Mouse (Mus musculus) G1E (cell line): ENCODE data around the gene Wdr47.

Source experiments
- CTCF ChIP-seq: IDR thresholded peaks from 2 replicates; pipeline ENCODE4 v1.5.1; 2012; ENCODE audit warnings: low read depth, low read length, inconsistent platforms, mixed read lengths
- GATA1 ChIP-seq: IDR thresholded peaks from 2 replicates; pipeline ENCODE4 v1.6.1; 2012; ENCODE audit warnings: borderline replicate concordance, low read length, inconsistent platforms, mixed read lengths
- GATA2 ChIP-seq: IDR thresholded peaks from 2 replicates; pipeline ENCODE4 v1.6.1; 2012; ENCODE audit warnings: low read depth, low read length, inconsistent platforms, borderline replicate concordance
- POLR2AphosphoS5 ChIP-seq: IDR thresholded peaks from 2 replicates; pipeline ENCODE4 v1.6.1; 2012; ENCODE audit warnings: low read depth, low read length, inconsistent platforms; ENCODE audit not compliant: insufficient replicate concordance
- TAL1 ChIP-seq: conservative IDR thresholded peaks from 2 replicates; pipeline ENCODE4 v1.6.1; 2012; ENCODE audit warnings: low read depth, low read length, inconsistent platforms, mixed read lengths

DNA sequence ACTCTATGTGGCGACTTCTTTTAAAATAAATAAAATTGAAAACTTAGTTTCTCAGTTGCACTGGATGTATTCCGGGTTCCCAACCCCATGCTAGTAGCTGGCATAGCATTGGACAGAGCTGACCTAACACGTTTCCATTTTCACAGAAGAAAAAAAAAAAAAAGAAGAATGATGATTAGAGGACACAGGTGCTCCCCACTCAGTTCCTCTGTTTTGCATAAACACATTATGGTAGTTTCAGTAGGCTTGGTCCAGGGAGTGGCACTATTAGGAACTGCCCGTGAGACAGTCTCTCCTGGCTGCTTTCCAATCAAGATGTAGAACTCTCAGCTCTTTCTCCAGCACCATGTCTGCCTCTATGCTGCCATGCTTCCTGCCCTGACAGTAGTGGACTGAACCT lies 6.5 kb upstream of the Wdr47 start:
- TF ChIP-seq CTCF (no peak), GATA1 (no peak), TAL1 (no peak), POLR2AphosphoS5 (no peak), GATA2 (no peak)
